Mouse (Mus musculus) heart, embryonic 10.5 days (tissue): ENCODE measurements around the gene Rab34. TPM values are rescaled to one million over a fixed set of nuclear protein-coding genes. Genes with fewer than 3 reads are reported as not detected.
A peak's percentile ranks its signal among the peaks of the same experiment; 100 is the strongest.
"Not testable (repeated sequence)": the region's sequence is repeated elsewhere in the genome, so short reads cannot be mapped to it uniquely, and the experiment has no call there.

Experiments
- DNase-seq: peaks from one replicate; pipeline ENCODE4 v3.0.0-alpha.2; 2017; ENCODE audit warnings: low spot score
- H3K27ac ChIP-seq: fragments of 300-500 bp; sonication (generic); 2 replicates; pipeline ENCODE4 v1.5.1; 2016; ENCODE audit warnings: mild to moderate bottlenecking
- H3K27me3 ChIP-seq: fragments of 300-500 bp; sonication (generic); 2 replicates; pipeline ENCODE4 v1.6.1; 2016; ENCODE audit warnings: mild to moderate bottlenecking; ENCODE audit not compliant: poor library complexity, insufficient read depth, severe bottlenecking
- H3K36me3 ChIP-seq: fragments of 300-500 bp; sonication (generic); 2 replicates; pipeline ENCODE4 v1.6.1; 2016; ENCODE audit warnings: mild to moderate bottlenecking, moderate library complexity
- H3K4me1 ChIP-seq: fragments of 300-500 bp; sonication (generic); 2 replicates; pipeline ENCODE4 v1.6.1; 2016; ENCODE audit warnings: mild to moderate bottlenecking
- H3K4me3 ChIP-seq: fragments of 300-500 bp; sonication (generic); 2 replicates; pipeline ENCODE4 v1.5.1; 2016; ENCODE audit warnings: mild to moderate bottlenecking, moderate library complexity
- H3K9me3 ChIP-seq: fragments of 300-500 bp; sonication (generic); 2 replicates; pipeline ENCODE4 v1.6.1; 2016; ENCODE audit warnings: mild to moderate bottlenecking, moderate library complexity
- WGBS: fragments of 180-500 bp; shearing (Covaris S2); methylation state at CpG from one replicate; pipeline ENCODE4 v1.1.7; 2016; 5-methylcytosine and 5-hydroxymethylcytosine counted together
- polyA plus RNA-seq: library from polyadenylated mRNA; unstranded; fragments of >200 nt; fragmentation: Nextera tagmentation; extraction: Ambion mirVana; gene quantifications from 2 replicates; pipeline ENCODE4 v1.2.1, GENCODE M21; 2016

Rab34 gene
- polyA plus RNA-seq, 1 experiment from 2014 or later = 88.1 TPM

DNA sequence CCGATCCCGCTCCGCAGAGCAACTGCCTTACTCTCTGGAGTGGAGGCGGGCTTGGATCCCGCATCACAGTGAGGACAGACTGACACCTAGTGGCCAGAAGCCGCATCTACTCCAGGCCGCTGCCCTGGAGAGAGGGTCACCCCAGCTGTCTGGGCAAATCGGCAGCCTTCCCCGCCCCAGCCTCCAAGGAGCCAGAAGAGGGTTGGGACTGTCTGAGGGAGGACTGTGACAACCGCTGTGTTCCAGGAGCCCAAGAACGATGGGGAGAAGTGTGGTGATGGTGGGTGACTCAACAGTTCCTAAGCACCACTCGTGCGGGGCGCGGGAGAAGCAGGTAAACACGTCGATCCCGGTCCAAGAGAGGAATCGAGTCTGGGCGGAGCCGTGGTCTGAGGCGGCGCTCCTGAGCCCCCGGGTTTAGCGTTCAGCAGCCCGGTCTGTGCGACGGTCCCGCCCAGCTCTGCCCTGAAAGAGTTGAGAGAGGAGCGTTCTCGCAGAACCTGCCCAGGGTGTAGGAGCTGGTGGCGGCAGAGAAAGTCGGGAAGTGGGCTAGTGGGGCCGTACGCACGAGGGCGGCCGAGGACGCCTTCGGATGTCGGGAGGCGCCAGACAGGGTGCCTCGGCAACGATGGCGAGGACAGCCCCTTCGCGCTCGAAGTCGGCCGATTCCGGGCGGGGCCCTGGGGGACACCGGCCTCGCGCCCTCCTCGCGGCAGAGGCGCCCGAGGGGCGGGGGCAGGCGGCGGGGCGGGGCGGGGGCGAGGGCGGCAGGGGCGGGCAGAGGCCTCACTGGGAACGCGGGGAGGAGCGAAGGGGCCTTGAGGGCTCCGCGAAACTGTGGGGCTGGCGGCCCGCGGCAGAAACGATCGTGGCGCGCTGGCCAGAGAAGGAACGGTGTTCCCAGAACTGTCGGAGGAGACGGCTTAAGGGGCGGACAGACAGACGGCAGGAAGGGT lies 10.0 kb upstream of the Rab34 start:
- Histone ChIP-seq H3K36me3 (peaks cover 31% of the 10 kb centered on the region), H3K4me3 (peak overlapping the region; percentile 76), H3K4me1 (peaks cover 56% of the 10 kb centered on the region), H3K27me3 (no peaks in the 10 kb centered on the region), H3K9me3 (no peaks in the 10 kb centered on the region), H3K27ac (peak overlapping the region; percentile 94)
- DNase-seq = peak; percentile 97
- under 1% methylated on average over 84 of the region's 84 CpGs for WGBS

DNA sequence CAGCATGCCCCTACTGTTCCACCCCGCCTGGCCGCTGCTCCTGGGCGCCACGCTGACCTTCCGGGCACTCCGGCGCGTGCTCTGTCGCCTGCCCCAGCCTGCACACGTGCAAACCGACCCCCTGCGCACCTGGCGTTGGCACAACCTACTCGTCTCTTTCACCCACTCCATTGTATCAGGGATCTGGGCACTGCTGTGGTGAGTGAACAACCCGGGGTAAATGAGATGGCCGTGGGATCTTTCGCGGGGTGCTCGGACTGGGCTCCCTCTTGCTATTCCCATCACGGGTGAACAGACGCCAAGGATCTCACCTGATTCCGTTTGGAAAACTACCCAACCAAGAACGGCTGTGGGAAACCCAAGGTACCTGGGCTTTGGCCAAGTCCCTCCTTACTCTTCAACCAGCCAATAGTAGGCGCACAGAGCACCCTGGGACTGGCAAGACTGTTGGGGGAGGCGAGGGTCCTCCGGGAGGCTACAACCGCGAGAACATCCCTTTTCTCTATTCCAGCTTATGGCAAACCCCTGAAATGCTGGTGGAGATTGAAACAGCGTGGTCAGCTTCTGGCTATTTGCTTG lies 9.3 kb upstream of the Rab34 start:
- peak; percentile 89 for DNase-seq
- Histone ChIP-seq H3K4me1 (peaks cover 58% of the 10 kb centered on the region), H3K27me3 (no peaks in the 10 kb centered on the region), H3K4me3 (peak overlapping the region; percentile 76), H3K36me3 (peaks cover 31% of the 10 kb centered on the region), H3K9me3 (no peaks in the 10 kb centered on the region), H3K27ac (peak overlapping the region; percentile 94)
- WGBS = 1% methylated on average over 29 of the region's 29 CpGs

DNA sequence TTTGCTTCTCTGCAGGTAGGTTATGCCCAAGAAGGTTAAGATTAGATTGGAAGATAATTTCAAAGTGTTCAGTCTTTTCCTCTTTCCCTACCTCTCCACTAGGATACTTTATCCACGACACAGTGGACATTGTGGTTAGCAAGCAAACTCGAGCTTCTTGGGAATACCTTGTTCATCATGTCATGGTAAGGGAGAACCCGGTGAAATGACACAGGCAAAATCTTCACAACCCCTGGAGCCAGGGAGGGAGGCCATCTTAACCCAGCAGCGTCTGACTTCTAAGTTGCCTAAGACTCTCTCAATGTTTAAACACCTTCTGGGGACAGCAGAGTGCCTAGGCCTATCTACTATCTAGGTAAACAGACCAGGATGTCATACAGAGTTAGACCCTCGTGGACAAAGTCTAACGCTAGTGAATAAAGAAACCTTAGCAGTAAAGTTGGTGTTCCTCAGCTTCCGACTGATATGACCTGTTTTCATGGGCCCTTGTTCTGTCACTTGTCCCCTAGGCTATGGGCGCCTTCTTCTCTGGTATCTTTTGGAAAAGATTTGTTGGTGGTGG lies 8.7 kb upstream of the Rab34 start:
- WGBS = 25% methylated on average over 8 of the region's 8 CpGs
- no peak for DNase-seq
- Histone ChIP-seq H3K27me3 (no peaks in the 10 kb centered on the region), H3K27ac (peak overlapping the region; percentile 94), H3K4me1 (peaks cover 59% of the 10 kb centered on the region), H3K4me3 (peak overlapping the region; percentile 76), H3K9me3 (no peaks in the 10 kb centered on the region), H3K36me3 (peaks cover 31% of the 10 kb centered on the region)

DNA sequence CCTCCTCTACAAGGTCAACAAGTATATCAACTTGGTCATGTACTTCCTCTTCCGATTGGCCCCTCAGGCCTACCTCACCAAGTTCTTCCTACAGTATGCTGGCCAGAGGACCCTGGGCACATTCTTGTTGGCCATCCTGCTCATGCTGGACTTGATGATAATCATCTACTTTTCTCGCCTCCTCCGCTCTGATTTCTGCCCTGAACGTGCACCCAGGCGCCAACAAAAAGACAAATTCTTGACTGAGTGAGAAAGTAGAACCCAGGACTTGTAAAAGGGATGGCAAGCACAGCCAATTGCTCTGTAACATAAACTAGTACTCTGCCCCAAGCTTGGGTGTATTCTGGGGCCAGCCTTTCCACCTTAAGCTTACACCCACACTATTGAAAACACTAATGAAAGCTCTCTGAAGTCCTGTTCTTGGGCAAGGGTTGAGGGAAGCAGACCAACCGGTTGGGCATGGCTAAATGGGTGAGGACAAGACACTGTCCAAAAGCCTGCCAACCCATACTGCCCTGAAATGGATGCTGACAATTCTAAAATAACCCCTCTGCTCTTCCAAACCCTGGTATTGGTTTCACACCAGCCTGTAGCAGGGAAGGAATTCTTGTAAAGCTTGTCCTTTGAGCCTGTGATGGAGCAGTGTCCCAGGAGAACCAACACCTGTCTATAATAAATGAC lies 8.0 kb upstream of the Rab34 start:
- H3K4me1 ChIP-seq = peaks cover 57% of the 10 kb centered on the region
- peak overlapping the region; percentile 76 for H3K4me3 ChIP-seq
- no peak for DNase-seq
- WGBS = 62% methylated on average over 6 of the region's 6 CpGs
- no peaks in the 10 kb centered on the region for H3K9me3 ChIP-seq
- H3K36me3 ChIP-seq = peaks cover 31% of the 10 kb centered on the region
- no peaks in the 10 kb centered on the region for H3K27me3 ChIP-seq
- H3K27ac ChIP-seq = no peak overlapping the region

DNA sequence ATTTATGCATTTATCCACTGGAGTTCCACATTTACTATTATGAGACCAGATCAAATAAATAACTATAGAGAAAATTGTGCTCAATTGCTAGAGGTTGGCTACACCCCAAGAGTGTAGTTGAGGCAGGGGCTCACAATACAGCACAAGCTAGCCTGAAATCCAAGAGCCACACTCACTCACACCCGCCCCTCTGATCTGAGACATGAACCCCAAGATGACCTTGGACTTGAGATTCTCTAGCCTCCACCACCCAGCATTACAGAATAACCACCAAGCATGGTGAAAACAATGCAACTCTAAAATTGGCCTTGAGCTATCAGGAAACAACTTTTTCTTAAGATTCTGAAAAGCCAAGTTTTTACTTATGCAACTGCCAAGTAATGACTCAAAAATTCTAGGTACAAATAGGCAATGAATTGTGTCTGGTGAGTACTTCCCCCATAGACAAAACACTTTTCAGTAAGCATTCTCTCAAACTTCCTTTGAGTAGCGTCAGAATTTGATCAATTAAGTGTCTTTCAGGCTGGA lies 6.3 kb upstream of the Rab34 start:
- H3K4me3 ChIP-seq = peak overlapping the region; percentile 92
- H3K27ac ChIP-seq = 0 out of 2 replicates have a peak overlapping the region, but pooled peaks have one; percentile 22
- no peaks in the 10 kb centered on the region for H3K9me3 ChIP-seq
- peaks cover 31% of the 10 kb centered on the region for H3K36me3 ChIP-seq
- H3K4me1 ChIP-seq = peaks cover 52% of the 10 kb centered on the region
- DNase-seq = no peak
- no peaks in the 10 kb centered on the region for H3K27me3 ChIP-seq
- 41% methylated on average over 2 of the region's 2 CpGs for WGBS

DNA sequence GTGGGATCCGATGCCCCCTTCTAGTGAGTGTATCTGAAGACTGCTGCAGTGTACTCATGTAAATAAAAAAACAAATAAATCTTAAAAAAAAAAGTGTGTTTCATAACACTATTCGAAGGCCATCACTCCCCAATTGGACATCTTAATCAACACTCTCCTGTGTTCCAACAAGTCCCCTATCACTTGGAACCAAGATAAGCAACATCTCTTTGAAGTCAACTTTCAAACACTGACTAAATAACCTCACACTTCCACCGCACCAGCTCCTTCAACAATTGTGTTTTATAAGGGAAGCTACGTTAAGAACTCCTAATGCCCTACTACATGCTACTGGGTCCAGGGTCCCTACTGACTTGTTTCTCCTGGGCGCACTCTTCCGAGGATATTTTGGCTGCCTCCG lies 5.8 kb upstream of the Rab34 start:
- Histone ChIP-seq H3K4me1 (peaks cover 51% of the 10 kb centered on the region), H3K27ac (peak overlapping the region; percentile 96)
- WGBS = 3% methylated on average over 7 of the region's 7 CpGs

DNA sequence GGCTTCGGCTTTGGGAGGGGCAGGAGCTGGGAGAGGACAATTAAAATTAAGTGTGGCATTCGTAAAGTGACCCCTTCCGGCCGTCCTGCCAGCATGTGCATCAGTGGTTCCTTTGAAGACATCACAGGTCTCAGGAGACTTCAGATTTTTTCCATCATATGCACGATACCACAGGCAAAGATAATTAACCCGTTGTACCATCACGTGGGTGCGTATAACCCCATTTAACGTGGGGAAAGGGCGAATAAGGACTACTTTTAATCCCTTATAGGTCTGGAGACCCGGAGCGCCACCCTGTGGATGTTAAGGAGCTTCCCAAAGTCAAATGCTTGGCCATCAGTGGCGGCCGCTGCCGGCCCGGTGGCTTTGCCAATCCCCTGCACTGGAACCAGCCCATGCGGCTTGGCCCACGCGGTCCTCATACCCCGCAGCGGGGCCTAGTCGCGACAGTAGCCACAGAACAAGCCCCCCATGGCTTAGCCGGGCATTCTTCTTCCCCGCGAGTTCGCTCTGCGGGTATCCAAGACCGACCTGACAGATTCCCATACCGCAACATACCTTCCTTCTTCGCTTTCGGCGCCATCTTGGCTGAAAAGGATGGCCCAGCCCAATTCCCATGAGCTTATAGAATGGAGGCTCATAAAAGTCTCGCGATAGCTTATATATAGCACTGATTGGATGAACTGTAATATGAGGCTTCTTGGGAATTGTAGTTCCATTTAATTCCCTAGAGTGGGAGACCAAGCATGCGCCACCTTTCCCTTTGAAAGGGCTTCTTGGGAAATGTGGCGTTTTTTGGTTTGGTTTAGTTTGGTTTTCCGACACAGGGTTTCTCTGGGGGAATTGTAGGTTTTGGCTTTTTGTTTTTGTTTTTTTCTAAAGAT lies 5.0 kb upstream of the Rab34 start, which contains the start of gene Rpl23a:
Rpl23a (minus strand) TSS at position 624 of the 884 bp plus-strand sequence.
- H3K4me1 ChIP-seq = peaks cover 49% of the 10 kb centered on the region
- under 1% methylated on average over 38 of the region's 38 CpGs for WGBS
- peak; percentile 94 for DNase-seq
- peak within 1 kb of the TSS; percentile 96 for H3K27ac ChIP-seq
- peaks cover 31% of the 10 kb centered on the region for H3K36me3 ChIP-seq
- peak within 1 kb of the TSS; percentile 92 for H3K4me3 ChIP-seq
- H3K9me3 ChIP-seq = no peaks in the 10 kb centered on the region
- H3K27me3 ChIP-seq = no peaks in the 10 kb centered on the region

More for the DNA sequence above, 5.8 kb upstream of the Rab34 start:
- Histone ChIP-seq H3K27me3 (no peaks in the 10 kb centered on the region), H3K9me3 (no peaks in the 10 kb centered on the region), H3K4me3 (peak overlapping the region; percentile 92), H3K36me3 (peaks cover 31% of the 10 kb centered on the region)
- no peak for DNase-seq

DNA sequence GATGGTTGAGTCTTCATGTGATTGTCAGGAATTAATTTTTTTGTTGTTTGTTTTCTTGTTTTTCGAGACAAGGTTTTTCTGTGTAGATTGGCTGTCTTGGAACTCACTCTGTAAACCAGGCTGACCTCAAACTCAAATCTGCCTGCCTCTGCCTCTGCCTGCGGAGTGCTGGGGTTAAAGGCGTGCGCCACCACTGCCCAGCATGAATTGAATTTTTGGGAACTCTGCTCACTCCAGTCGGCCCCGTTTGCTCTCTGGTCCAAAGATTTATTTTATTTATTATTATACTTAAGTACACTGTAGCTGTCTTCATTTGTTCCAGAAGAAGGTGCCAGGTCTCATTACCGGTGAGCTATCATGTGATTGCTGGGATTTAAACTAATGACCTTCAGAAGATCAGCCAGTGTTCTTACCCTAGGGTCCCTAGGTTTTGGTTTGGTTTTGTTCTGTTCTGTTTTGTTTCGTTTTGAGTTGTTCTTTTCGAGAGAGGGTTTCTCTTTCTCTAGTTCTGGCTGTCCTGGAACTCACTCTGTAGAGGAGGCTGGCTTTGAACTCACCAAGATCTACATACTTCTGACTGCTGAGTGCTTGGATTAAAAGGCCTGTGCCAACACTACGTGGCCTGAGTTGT lies 4.2 kb upstream of the Rab34 start:
- peak overlapping the region; percentile 92 for H3K4me3 ChIP-seq
- WGBS = 43% methylated on average over 10 of the region's 10 CpGs

DNA sequence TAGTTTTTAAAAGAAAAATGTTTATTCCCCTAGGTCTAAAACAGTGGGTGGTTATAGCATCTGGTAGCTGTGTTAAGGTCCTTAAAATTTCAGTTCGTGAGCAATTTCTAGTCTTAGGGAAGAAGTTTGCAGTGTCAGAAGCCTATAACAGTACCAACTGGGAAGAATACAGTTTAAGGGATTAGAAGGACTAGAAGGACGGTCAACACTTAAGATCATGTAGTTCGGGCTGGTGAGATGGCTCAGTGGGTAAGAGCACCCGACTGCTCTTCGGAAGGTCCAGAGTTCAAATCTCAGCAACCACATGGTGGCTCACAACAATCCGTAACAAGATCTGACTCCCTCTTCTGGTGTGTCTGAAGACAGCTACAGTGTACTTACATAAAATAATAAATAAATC lies 3.5 kb upstream of the Rab34 start:
- Histone ChIP-seq H3K4me3 (0 out of 2 replicates have a peak overlapping the region, but pooled peaks have one; percentile 92), H3K4me1 (peaks cover 49% of the 10 kb centered on the region), H3K36me3 (peaks cover 26% of the 10 kb centered on the region)
- H3K27me3 ChIP-seq, H3K9me3 ChIP-seq, DNase-seq, H3K27ac ChIP-seq: not testable (repeated sequence)
- WGBS = 94% methylated on average over 6 of the region's 6 CpGs

More for the DNA sequence above, 4.2 kb upstream of the Rab34 start:
- H3K9me3 ChIP-seq = no peaks in the 10 kb centered on the region
- peaks cover 48% of the 10 kb centered on the region for H3K4me1 ChIP-seq
- no peak for DNase-seq
- H3K27me3 ChIP-seq = no peaks in the 10 kb centered on the region
- peak overlapping the region; percentile 96 for H3K27ac ChIP-seq
- peaks cover 31% of the 10 kb centered on the region for H3K36me3 ChIP-seq

DNA sequence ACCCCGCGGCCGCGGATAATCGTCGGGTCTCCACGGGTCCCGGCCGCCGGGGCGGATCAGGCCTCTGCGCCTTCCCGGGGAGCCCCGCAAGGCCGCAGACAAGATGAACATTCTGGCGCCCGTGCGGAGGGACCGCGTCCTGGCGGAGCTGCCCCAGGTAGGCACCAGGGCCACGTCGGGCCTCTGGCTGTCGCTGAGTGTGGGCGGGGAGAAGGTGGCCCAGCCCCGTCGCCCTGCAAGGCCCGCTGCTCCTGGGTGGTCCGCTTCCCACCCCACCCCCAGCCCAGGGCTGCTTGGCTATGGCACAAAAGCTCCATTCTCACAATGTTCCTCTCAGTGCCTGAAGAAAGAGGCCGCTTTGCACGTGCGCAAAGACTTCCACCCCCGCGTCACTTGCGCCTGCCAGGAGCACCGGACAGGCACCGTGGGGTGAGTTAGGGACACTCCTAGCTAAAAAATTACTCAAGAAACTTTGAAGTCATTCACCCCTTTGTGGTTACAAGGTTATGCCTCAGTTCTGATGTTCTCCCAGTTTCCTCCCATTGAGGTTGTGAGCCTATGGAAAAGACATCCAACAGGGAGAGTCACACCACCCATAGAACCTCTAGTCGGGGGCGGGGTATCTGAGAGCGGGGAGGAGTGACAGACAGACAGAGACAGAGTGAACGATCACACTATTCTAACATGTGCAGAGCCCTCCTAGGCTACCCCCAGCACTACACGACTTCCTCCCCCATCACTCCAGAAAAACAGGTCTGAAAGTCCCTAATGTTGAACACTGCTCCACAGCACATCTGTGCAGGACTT lies 1.2 kb downstream of the Rab34 start:
- Histone ChIP-seq H3K4me1 (peaks cover 26% of the 10 kb centered on the region), H3K36me3 (peaks cover 29% of the 10 kb centered on the region), H3K27me3 (no peaks in the 10 kb centered on the region), H3K9me3 (no peaks in the 10 kb centered on the region), H3K27ac (peak overlapping the region; percentile 99), H3K4me3 (peak overlapping the region; percentile 87)
- WGBS = under 1% methylated on average over 42 of the region's 42 CpGs
- peak; percentile 91 for DNase-seq

DNA sequence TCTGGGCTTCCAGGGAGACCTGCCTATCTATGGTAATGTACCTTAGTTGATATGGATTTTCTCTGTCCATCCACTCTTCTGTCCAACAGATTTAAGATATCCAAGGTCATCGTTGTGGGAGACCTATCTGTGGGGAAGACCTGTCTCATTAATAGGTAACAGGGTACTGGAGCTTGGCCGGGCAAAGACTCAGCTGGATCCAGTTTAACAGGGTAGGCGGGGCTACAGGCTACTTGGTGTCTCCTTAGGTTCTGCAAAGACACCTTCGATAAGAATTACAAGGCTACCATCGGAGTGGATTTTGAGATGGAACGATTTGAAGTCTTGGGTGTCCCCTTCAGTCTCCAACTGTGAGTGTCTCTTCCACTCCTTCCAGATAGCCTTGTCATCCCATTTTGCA lies 1.8 kb downstream of the Rab34 start:
- H3K27me3 ChIP-seq = no peaks in the 10 kb centered on the region
- peaks cover 32% of the 10 kb centered on the region for H3K4me1 ChIP-seq
- peak overlapping the region; percentile 87 for H3K4me3 ChIP-seq
- no peak for DNase-seq
- peaks cover 29% of the 10 kb centered on the region for H3K36me3 ChIP-seq
- H3K9me3 ChIP-seq = no peaks in the 10 kb centered on the region
- peak overlapping the region; percentile 99 for H3K27ac ChIP-seq
- WGBS = 72% methylated on average over 6 of the region's 6 CpGs
